Mouse (Mus musculus) cerebellum, postnatal 36 days (tissue): Measurements from ENCODE around the gene Anks4b.
A peak's percentile ranks its signal among the peaks of the same experiment; 100 is the strongest.

ENCODE experiments used
- DNase-seq, 2 experiments: peaks; one replicate each; pipeline ENCODE4 v3.0.0; 2021 to 2022; ENCODE audit warnings: mixed read lengths in 2 of 2

Anks4b gene

DNA sequence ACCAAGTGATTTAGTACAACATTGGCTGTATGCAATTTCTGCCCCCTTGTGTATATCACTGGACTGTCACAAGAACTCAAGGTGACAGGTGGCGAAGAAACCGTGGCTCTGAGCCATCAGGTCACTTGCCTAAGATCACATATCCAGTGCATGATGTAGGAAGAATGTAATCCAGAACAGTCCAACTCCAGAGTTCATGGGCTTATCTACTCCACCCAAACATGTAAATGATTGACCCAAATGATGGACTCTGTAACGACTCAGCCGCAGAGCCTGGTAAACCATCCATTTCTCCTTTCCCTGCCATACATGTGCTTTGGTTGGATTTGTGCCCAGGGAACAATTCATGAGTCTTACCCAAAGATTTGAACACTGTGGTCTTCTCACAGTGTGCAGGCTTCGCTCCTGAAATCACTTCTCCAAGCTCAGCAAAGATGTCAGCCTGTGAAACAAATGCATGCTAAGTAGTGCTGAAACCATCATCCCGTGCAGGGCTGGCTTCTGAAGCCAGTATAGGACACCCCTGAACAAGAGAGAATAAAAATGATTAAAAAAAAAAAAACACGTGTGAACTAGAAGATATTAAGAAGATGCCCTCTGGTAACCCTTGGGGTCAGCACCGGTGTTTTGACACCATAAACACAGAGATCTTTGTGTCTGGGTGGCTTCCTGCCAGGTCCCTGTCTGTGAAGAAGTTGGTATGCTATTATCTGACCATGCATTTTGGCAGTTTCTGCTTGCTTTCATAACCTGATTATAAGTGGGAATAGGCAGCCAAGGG, 15.9 kb downstream of the Anks4b start:
- peak; percentile 27 to 29 for DNase-seq

DNA sequence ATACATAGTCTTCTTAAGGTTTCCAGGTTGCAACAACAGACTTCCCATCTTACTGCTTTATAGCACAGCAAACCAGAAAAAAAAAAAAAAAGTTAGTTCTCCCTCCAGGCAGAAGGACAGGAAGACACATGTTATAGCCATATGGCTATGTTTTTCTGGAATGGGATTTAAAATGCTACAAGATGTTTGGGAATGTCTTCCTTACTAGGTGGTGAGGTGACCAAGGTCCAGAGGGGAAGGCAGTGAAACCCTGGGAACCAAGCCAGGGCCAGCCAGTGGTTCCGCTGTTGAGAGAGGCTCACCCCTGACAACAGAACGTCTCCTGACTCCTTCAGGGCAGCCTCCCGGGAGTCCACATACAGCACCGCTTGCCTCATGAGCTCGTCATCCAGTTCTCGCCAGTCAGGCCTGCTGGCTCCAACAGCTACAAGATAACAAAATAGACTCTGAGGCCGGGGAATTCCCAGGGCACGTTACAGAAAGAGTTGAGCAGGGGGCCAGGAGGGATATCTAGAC, 16.6 kb downstream of the Anks4b start:
- peak; percentile 29 to 31 for DNase-seq

DNA sequence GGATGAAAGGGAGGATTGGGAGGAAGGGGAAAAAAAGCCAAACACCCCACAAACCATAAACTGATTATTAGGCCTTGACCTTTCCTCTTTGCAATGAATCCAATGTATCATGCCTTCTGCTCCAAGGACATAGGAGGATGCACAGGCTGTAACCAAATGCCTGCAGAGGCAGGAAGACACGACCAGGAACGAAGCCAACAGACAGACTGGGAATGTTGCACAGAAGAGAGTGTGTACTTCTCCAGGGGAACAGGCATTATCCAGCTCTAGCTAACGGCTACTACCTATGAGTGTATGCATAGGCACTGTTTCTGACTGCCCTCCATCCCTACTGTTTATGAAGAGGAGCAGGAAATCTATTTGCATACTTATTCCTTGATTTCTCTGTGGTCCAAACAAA, 18.5 kb downstream of the Anks4b start:
- DNase-seq = peak; percentile 26 to 33

DNA sequence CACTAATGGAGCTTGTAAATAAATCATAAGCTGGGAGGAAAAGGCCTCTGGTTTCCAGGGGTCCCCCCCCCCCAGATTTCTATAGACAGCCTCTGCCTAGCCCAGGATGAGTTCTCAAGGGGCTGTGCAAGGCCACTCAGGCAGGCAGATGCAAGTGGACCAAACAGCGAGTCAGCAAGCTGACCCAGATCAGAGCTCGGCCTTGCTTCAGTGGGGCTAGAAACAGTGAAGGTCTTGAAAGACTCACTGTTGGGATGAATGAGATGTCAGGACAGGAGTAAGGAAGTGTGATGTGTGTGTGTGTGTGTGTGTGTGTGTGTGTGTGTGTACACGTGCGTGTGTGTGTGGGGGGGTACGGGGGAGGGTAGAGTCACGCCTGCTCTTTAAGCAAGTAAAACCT, 19.2 kb downstream of the Anks4b start:
- no peak for DNase-seq

DNA sequence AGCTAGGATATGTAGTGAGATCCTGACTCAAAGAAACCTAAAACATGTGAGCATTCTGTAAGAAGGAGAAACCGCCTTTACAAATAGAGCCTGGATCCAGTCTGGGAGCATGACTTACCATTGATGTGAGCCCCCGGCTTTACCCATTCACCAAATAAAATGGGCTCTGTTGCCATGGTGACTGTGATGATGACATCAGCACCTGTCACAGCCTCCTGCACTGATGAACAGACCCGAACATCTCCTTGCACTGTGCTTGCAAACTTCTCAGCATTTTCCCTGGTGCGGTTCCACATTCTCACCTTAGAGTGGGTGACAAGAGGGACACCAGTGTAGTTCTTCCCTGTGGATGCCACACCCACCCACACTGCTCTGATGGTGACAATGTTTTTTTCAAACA, 21.5 kb downstream of the Anks4b start:
- DNase-seq = no peak

DNA sequence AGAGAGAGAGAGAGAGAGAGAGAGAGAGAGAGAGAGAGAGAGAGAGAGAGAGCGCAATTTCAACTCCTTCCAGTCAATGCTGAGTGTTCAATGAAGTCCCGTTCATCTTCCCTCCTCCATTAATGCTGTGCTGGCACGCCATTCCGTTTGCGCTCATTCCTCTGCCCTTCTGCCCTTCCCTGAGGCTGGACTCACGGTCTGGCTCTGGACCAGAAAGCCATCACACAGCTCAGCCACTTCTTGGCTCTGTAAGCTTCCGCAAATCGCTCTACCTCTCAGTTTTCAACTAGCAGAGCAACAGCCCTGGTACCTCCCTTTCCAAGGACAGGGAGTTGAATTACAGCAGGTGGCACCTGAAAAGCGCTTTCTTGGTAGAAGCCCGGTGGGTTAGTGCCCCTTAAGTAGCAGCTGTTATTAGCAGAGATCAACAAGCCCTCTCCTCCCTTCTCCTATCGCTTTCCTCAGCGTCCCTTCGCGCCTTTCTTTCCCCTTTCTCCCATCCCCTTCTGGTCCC, 27.6 kb downstream of the Anks4b start:
- DNase-seq = peak in 1 of 2 experiments; percentile 13

DNA sequence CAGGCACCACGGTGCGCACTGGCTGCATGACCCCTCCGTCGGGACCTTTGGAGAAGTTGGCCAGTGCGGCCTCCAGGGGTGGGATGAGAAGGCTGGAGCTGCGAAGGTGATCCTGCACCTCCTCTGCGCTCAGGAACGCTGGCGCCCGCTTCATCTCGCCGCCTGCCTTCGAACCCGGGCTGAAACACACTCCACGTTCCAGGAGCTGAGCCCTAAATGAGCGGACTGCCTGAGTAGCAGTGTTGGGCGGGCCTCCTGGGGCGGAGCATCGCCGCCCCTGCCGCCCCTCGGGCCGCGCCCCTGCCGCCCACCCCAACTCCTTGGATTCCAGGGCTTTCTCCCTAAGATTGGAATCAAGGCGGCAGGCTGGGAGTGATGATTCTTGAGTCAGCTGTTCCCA, 28.1 kb downstream of the Anks4b start, which contains the start of gene Crym:
Crym (minus strand) TSS at position 341 of the 400 bp plus-strand sequence.
- DNase-seq = no peak

DNA sequence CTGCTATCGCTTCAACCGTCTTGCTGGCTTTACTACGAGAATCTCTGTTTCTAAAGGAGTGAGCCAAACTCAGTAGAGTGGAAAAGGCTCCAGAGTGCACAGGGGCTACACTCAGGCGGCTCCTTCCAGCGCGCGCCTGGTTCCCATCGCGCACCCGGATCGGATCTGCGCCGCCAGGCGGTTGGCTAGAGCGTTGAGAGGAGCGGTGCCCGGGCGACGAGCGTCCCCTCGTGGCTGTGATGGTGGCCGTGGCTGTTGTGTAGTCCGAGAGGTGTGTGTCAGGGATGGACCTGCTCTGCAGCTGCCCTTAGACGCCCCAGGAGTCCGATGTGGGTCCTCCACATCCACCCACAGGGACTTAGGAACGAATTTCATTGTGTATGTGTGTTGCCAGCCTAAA, 30.1 kb downstream of the Anks4b start, which contains the start of gene Abca14:
Abca14 (plus strand) TSS at position 173 of the 400 bp plus-strand sequence.
- peak; percentile 82 to 84 for DNase-seq

DNA sequence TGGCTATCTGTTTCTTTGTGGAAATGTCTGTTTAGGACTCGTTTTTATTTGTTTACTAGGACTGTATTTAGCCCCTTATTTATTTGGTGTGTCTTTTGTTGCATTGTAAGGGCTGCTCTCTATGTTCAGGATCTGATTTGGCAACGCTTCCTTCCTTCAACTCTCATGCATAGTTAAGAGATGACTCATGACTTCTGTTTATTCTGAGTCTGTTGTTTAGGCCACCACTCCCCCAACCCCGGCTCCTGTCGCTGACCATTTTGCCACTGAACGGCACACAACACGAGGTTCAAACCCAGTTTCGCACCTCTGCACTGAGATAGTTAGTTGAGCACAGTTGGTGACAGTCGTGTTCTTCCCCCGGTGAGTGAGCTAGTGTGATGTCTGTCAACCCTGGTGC, 32.3 kb downstream of the Anks4b start:
- no peak for DNase-seq

DNA sequence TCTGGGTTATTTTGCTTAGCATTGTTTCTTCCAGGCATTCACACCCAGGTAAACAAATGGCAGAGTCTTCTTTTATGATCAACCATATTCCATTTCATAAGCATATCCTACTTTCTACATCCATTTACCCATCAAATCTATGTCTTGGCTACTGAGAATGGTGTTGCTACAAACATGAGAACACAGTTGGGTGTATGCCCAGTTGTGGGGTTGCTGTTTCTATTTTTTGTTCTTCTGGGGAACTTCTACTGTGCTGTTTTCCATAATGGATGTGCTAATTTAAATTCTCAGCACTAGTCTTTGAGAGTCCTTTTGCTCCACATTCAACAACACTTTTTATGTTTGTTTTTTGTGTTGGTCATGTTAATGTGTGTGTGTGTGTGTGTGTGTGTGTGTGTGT, 54.9 kb downstream of the Anks4b start:
- DNase-seq = no peak
